ENCODE assay signal across 8 mouse cellular contexts in the genomic region with DNA sequence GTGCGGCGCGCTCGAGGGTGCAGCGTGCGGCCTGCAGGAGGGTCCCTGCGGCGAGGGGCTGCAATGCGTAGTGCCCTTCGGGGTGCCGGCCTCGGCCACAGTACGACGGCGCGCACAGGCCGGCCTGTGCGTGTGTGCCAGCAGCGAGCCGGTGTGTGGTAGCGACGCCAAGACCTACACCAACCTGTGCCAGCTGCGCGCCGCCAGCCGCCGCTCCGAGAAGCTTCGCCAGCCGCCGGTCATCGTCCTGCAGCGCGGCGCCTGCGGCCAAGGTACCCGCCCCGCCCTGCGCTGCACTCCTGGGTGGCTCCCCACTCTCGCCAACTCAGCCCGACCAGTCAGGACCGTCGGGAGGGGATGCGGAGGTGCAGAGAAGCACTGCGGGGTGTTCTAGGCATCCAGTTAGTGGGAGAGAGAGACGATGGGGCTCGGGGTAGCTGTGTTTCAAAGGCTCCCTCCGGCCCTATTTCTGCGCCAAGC. TPM values are rescaled to one million over a fixed set of nuclear protein-coding genes. Genes with fewer than 3 reads are reported as not detected.
DNase-seq lines count a peak whose midpoint lies in the region; ATAC-seq and TF ChIP-seq lines count a peak whose summit lies in the region.

No protein-coding gene starts in this region.

- WGBS in forebrain, postnatal 0 days = 2% methylated on average over 49 of the region's 49 CpGs
- WGBS in hindbrain, embryonic 13.5 days = 1% methylated on average over 48 of the region's 49 CpGs
- WGBS in liver, embryonic 12.5 days (ENCODE audit: insufficient replicate concordance) = under 1% methylated on average over 45 of the region's 49 CpGs
- WGBS in neural tube, embryonic 15.5 days = under 1% methylated on average over 49 of the region's 49 CpGs

- peaks cover 33% of the 10 kb centered on the region for H3K27me3 ChIP-seq in forebrain, postnatal 0 days (ENCODE audit: insufficient read depth, low read length)
- H3K27me3 ChIP-seq in hindbrain, embryonic 13.5 days = peaks cover 82% of the 10 kb centered on the region
- H3K27me3 ChIP-seq in liver, embryonic 12.5 days (replicated peaks) = peaks cover 73% of the 10 kb centered on the region
- H3K27me3 ChIP-seq in neural tube, embryonic 15.5 days (replicated peaks) = peaks cover 64% of the 10 kb centered on the region

- H3K36me3 ChIP-seq in forebrain, postnatal 0 days (ENCODE audit: insufficient read depth) = no peaks in the 10 kb centered on the region
- no peaks in the 10 kb centered on the region for H3K36me3 ChIP-seq in hindbrain, embryonic 13.5 days
- no peaks in the 10 kb centered on the region for H3K36me3 ChIP-seq in liver, embryonic 12.5 days
- no peaks in the 10 kb centered on the region for H3K36me3 ChIP-seq in neural tube, embryonic 15.5 days

- H3K4me1 ChIP-seq in forebrain, postnatal 0 days (ENCODE audit: insufficient read depth) = peaks cover 7% of the 10 kb centered on the region
- peaks cover 24% of the 10 kb centered on the region for H3K4me1 ChIP-seq in hindbrain, embryonic 13.5 days (replicated peaks)
- H3K4me1 ChIP-seq in liver, embryonic 12.5 days = peaks cover 9% of the 10 kb centered on the region; the same call in 1 of the 2 replicates
- H3K4me1 ChIP-seq in neural tube, embryonic 15.5 days = peaks cover 26% of the 10 kb centered on the region

- peak overlapping the region; percentile 41 for H3K9ac ChIP-seq in forebrain, postnatal 0 days
- peak overlapping the region; percentile 63 for H3K9ac ChIP-seq in hindbrain, embryonic 13.5 days
- no peak overlapping the region for H3K9ac ChIP-seq in liver, embryonic 12.5 days
- peak overlapping the region; percentile 41 for H3K9ac ChIP-seq in neural tube, embryonic 15.5 days (replicated peaks)

- peak overlapping the region; percentile 67 for H3K4me2 ChIP-seq in forebrain, postnatal 0 days (ENCODE audit: low read depth)
- H3K4me2 ChIP-seq in hindbrain, embryonic 13.5 days = peak overlapping the region; percentile 71
- peak overlapping the region; percentile 64 for H3K4me2 ChIP-seq in liver, embryonic 12.5 days
- peak overlapping the region; percentile 73 for H3K4me2 ChIP-seq in neural tube, embryonic 15.5 days

- ATAC-seq in forebrain, postnatal 0 days = peak; percentile 56
- 0 out of 2 replicates have a peak, but pooled peaks have one; percentile 21 for ATAC-seq in hindbrain, embryonic 13.5 days (ENCODE audit: low FRiP score)
- ATAC-seq in liver, embryonic 12.5 days = no peak
- no peak; the same call in 1 of the 2 replicates for ATAC-seq in neural tube, embryonic 15.5 days (ENCODE audit: low FRiP score)

- H3K27ac ChIP-seq in forebrain, postnatal 0 days (ENCODE audit: low read depth, low read length) = peak overlapping the region; percentile 29; the same call in 1 of the 2 replicates
- H3K27ac ChIP-seq in hindbrain, embryonic 13.5 days = no peak overlapping the region
- H3K27ac ChIP-seq in liver, embryonic 12.5 days = no peak overlapping the region
- no peak overlapping the region for H3K27ac ChIP-seq in neural tube, embryonic 15.5 days (replicated peaks)

- H3K4me3 ChIP-seq in forebrain, postnatal 0 days (ENCODE audit: low read depth, low read length) = peak overlapping the region; percentile 46
- peak overlapping the region; percentile 51 for H3K4me3 ChIP-seq in hindbrain, embryonic 13.5 days
- H3K4me3 ChIP-seq in liver, embryonic 12.5 days = peak overlapping the region; percentile 39
- H3K4me3 ChIP-seq in neural tube, embryonic 15.5 days (replicated peaks) = peak overlapping the region; percentile 47

- no peak for TF ChIP-seq CTCF in forebrain, postnatal 0 days (IDR thresholded peaks at IDR 0.05; ENCODE audit: low read depth)

- peak; percentile 46 for DNase-seq in urinary bladder, adult 2 months (ENCODE audit: low spot score)
- DNase-seq in urinary bladder, postnatal 10 days (ENCODE audit: low spot score) = no peak
- DNase-seq in forebrain, postnatal 0 days = no peak
- DNase-seq in thymus, adult 18-20 months = no peak
- DNase-seq in spleen, postnatal 14 days (ENCODE audit: low spot score in 2 of 2) = no peak

- no peaks in the 10 kb centered on the region for H3K9me3 ChIP-seq in forebrain, postnatal 0 days (ENCODE audit: low read length)
- H3K9me3 ChIP-seq in hindbrain, embryonic 13.5 days = no peaks in the 10 kb centered on the region
- no peaks in the 10 kb centered on the region for H3K9me3 ChIP-seq in liver, embryonic 12.5 days (replicated peaks)
- no peaks in the 10 kb centered on the region for H3K9me3 ChIP-seq in neural tube, embryonic 15.5 days (replicated peaks)

RNA-seq across cellular contexts. Expression of gene Htra1, which starts 0.6 kb away (rescaled TPM):
- 184 and 275 TPM in 2 replicates for polyA plus RNA-seq in urinary bladder, adult 2 months (2012; rRNA removed)
- total RNA-seq in forebrain, postnatal 0 days (2014; rRNA removed) = 30.4 and 36.2 TPM in 2 replicates
- 31.7 and 37.3 TPM in 2 replicates for polyA plus RNA-seq in forebrain, postnatal 0 days (2015; fragmentation: Nextera tagmentation; extraction: Ambion mirVana)
- 11.2 and 15.4 TPM in 2 replicates for polyA plus RNA-seq in hindbrain, embryonic 13.5 days (2015; fragmentation: Nextera tagmentation; extraction: Ambion mirVana)
- 0.75 and 2.1 TPM in 2 replicates for polyA plus RNA-seq in liver, embryonic 12.5 days (2016; fragmentation: Nextera tagmentation; extraction: Ambion mirVana)
- polyA plus RNA-seq in neural tube, embryonic 15.5 days (2015; fragmentation: Nextera tagmentation; extraction: Ambion mirVana) = 23.7 and 25.1 TPM in 2 replicates

Comparison
In these comparisons a context has a peak if more than half of its experiments do, and no peak if none do; other contexts are left out.
1. ATAC-seq: peak in forebrain, postnatal 0 days (single experiment) and hindbrain, embryonic 13.5 days (single experiment); none in liver, embryonic 12.5 days (single experiment) and neural tube, embryonic 15.5 days (single experiment).
2. Peak in every context shown above with its lines, with median percentiles within 50 percentile points of each other: H3K4me2 ChIP-seq and H3K4me3 ChIP-seq.